Mouse (Mus musculus): ENCODE results near the gene Hyou1. TPM values are rescaled to one million over a fixed set of nuclear protein-coding genes. Genes with fewer than 3 reads are reported as not detected.
A peak's percentile ranks its signal among the peaks of the same experiment; 100 is the strongest.
"Not testable (repeated sequence)": the region's sequence is repeated elsewhere in the genome, so short reads cannot be mapped to it uniquely, and the experiment has no call there.

The Hyou1 gene
- total RNA-seq, 1 experiment = 246 TPM

DNA sequence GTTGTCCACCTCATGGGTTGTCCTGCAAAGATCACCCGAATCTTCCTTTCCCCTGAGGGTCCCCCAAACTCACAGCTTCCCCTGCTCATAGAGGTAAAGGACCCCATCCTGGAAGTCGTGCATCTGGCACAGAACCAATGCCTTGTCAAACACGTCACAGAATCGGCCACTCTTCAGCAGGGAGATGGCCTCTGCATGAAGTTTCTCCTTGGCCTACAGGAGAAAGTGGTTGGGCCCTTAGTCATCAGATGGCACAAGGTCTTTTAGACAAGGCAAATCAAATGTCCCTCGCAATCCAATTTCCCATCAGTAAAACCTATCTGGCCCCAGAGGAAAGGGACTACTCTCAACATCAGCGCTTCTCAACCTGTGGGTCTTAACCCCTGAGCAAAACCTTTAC lies 26.1 kb upstream of the Hyou1 start:
- H3K4me3 ChIP-seq (ENCODE audit: insufficient read depth in 1 of 2, low read depth in 1 of 2, low read length in 2 of 2, poor library complexity in 1 of 2, severe bottlenecking in 1 of 2) = no peak overlapping the region
- peaks cover 53% of the 10 kb centered on the region for H3K36me3 ChIP-seq (ENCODE audit: control insufficient read depth, insufficient read depth, low read length, poor library complexity, severe bottlenecking)
- no peak overlapping the region for H3K9ac ChIP-seq (ENCODE audit: insufficient read depth, low read depth, low read length, poor library complexity, severe bottlenecking)
- no peak overlapping the region for H3K27ac ChIP-seq (ENCODE audit: insufficient read depth, low read depth, low read length, poor library complexity, severe bottlenecking)
- in situ Hi-C loops (cut with MboI; ENCODE audit: low sequenced_read_pairs in 2 of 2, unreplicated experiment in 2 of 2) = no loop called here
- no peaks in the 10 kb centered on the region for H3K9me3 ChIP-seq (ENCODE audit: control insufficient read depth, insufficient read depth, low read depth, low read length)
- H3K4me1 ChIP-seq (ENCODE audit: control insufficient read depth in 2 of 2, insufficient read depth in 2 of 2, low read length in 2 of 2, poor library complexity in 1 of 2) = peaks cover 0 to 2% of the 10 kb centered on the region in 2 experiments; a peak in 1 of 4 replicates
- TF ChIP-seq ZNF384 (IDR thresholded peaks at IDR 0.05; ENCODE audit: low read depth, low read length) (no peak), HCFC1 (IDR thresholded peaks at IDR 0.05; ENCODE audit: borderline replicate concordance, insufficient read depth, low read length) (no peak), ZC3H11A (IDR thresholded peaks at IDR 0.05; ENCODE audit: borderline replicate concordance, low read depth, low read length) (no peak), MAFK (IDR thresholded peaks at IDR 0.05; ENCODE audit: insufficient read depth, low read depth, low read length) (no peak), CHD2 (IDR thresholded peaks at IDR 0.05; ENCODE audit: low read depth, low read length) (no peak)
- no peak for DNase-seq (ENCODE audit: low read depth, low spot score)

DNA sequence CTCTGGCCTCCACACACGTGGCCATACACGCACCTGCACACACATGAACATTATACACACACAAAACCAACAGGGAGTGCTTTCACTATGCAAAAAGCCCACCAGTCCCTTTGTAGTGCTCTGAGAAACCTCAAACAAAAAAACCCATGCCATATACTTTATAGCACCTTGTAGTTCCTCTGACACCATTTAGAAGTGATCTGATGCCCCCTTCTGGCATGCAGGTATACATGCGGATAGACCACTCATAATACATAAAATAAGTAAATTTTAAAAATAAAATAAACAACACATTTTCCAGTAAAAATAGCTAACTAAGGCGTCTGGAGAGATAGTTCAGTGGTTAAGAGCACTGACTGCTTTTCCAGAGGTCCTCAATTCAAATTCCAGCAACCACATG lies 22.1 kb upstream of the Hyou1 start:
- H3K9ac ChIP-seq (ENCODE audit: insufficient read depth, low read depth, low read length, poor library complexity, severe bottlenecking) = no peak overlapping the region
- in situ Hi-C loops (cut with MboI; ENCODE audit: low sequenced_read_pairs in 2 of 2, unreplicated experiment in 2 of 2) = no loop called here

DNA sequence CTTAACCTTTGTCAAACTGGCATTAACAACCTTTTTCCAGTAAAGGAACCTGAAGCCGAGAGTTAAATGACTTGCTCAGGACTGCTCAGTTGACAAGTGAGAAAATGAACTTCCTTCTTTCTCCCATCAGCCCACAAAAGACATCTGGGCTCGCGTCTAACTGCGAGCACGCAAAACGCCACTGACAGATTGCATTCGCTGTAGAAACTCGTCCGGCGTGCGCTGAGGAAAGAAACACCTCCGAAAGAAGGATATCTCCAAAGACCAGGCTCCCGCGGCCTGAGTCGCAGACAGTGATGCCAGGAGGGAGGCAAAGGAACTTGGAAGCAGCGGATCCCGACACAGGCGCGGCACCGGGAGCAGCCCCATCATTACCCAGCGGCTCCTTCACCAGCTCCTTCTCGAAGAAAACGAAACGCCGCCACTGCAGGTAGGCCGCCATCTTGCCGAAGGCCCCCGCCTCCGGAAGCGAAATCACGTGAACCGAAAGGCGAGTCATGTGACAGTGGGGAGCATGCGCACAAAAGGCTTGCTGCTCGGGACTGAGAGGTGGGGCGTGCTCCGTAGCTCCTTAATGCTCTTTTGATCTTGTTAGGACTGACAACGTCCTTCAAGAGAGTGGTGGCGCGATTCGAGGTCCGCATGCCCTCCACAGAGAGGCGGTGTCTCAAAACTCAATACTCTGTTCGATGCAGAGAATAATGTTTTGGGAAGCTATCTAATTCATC lies 17.9 kb upstream of the Hyou1 start, which contains the start of gene Vps11:
Gene Vps11, minus strand, starts transcription at position 481 of the 728 bp plus-strand sequence.
- no peak for TF ChIP-seq CHD2 (IDR thresholded peaks at IDR 0.05; ENCODE audit: low read depth, low read length)
- peak; percentile 84 for TF ChIP-seq HCFC1 (IDR thresholded peaks at IDR 0.05; ENCODE audit: borderline replicate concordance, insufficient read depth, low read length)
- Histone ChIP-seq H3K27ac (ENCODE audit: insufficient read depth, low read depth, low read length, poor library complexity, severe bottlenecking) (peak within 1 kb of the TSS; percentile 46; the same call in 1 of the 2 replicates), H3K36me3 (ENCODE audit: control insufficient read depth, insufficient read depth, low read length, poor library complexity, severe bottlenecking) (peaks cover 17% of the 10 kb centered on the region), H3K9me3 (ENCODE audit: control insufficient read depth, insufficient read depth, low read depth, low read length) (no peaks in the 10 kb centered on the region), H3K4me3 (ENCODE audit: insufficient read depth in 1 of 2, low read depth in 1 of 2, low read length in 2 of 2, poor library complexity in 1 of 2, severe bottlenecking in 1 of 2) (peak within 1 kb of the TSS; percentile 84 to 98), H3K4me1 (ENCODE audit: control insufficient read depth in 2 of 2, insufficient read depth in 2 of 2, low read length in 2 of 2, poor library complexity in 1 of 2) (no peaks in the 10 kb centered on the region; a peak in 1 of 4 replicates), H3K9ac (ENCODE audit: insufficient read depth, low read depth, low read length, poor library complexity, severe bottlenecking) (peak within 1 kb of the TSS; percentile 95)
- peak; percentile 96 for DNase-seq (ENCODE audit: low read depth, low spot score)
- in situ Hi-C loops (cut with MboI; ENCODE audit: low sequenced_read_pairs in 2 of 2, unreplicated experiment in 2 of 2) = no loop called here

More for the DNA sequence above, 22.1 kb upstream of the Hyou1 start:
- Histone ChIP-seq H3K27ac (ENCODE audit: insufficient read depth, low read depth, low read length, poor library complexity, severe bottlenecking) (no peak overlapping the region), H3K4me1 (ENCODE audit: control insufficient read depth in 2 of 2, insufficient read depth in 2 of 2, low read length in 2 of 2, poor library complexity in 1 of 2) (peaks cover 0 to 2% of the 10 kb centered on the region in 2 experiments; a peak in 2 of 4 replicates), H3K9me3 (ENCODE audit: control insufficient read depth, insufficient read depth, low read depth, low read length) (no peaks in the 10 kb centered on the region), H3K4me3 (ENCODE audit: insufficient read depth in 1 of 2, low read depth in 1 of 2, low read length in 2 of 2, poor library complexity in 1 of 2, severe bottlenecking in 1 of 2) (no peak overlapping the region), H3K36me3 (ENCODE audit: control insufficient read depth, insufficient read depth, low read length, poor library complexity, severe bottlenecking) (peaks cover 49% of the 10 kb centered on the region)
- no peak for TF ChIP-seq ZNF384 (IDR thresholded peaks at IDR 0.05; ENCODE audit: low read depth, low read length)
- 0 out of 2 replicates have a peak, but pooled peaks have one; percentile 3 for TF ChIP-seq ZC3H11A (IDR thresholded peaks at IDR 0.05; ENCODE audit: borderline replicate concordance, low read depth, low read length)
- TF ChIP-seq CHD2 (IDR thresholded peaks at IDR 0.05; ENCODE audit: low read depth, low read length) = no peak
- TF ChIP-seq MAFK (IDR thresholded peaks at IDR 0.05; ENCODE audit: insufficient read depth, low read depth, low read length) = no peak
- DNase-seq (ENCODE audit: low read depth, low spot score) = no peak

DNA sequence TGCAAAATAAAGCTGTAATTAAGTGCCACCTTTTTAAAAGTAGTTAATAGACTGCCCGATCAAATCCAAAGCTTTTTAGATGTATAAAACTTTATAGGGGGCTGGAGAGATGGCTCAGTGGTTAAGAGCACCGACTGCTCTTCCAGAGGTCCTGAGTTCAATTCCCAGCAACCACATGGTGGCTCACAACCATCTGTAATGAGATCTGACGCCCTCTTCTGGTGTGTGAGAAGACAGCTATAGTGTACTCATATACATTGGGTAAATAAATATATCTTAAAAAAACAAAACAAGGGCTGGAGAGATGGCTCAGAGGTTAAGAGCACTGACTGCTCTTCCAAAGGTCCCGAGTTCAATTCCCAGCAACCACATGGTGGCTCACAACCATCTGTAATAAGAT lies 17.4 kb upstream of the Hyou1 start:
- Histone ChIP-seq H3K4me3 (ENCODE audit: insufficient read depth in 1 of 2, low read depth in 1 of 2, low read length in 2 of 2, poor library complexity in 1 of 2, severe bottlenecking in 1 of 2) (peak overlapping the region in 1 of 2 experiments; percentile 47; a peak in 2 of 4 replicates), H3K36me3 (ENCODE audit: control insufficient read depth, insufficient read depth, low read length, poor library complexity, severe bottlenecking) (peaks cover 12% of the 10 kb centered on the region)
- H3K4me1 ChIP-seq (ENCODE audit: control insufficient read depth in 2 of 2, insufficient read depth in 2 of 2, low read length in 2 of 2, poor library complexity in 1 of 2); H3K9ac ChIP-seq (ENCODE audit: insufficient read depth, low read depth, low read length, poor library complexity, severe bottlenecking); H3K9me3 ChIP-seq (ENCODE audit: control insufficient read depth, insufficient read depth, low read depth, low read length); in situ Hi-C loops (cut with MboI; ENCODE audit: low sequenced_read_pairs in 2 of 2, unreplicated experiment in 2 of 2); DNase-seq (ENCODE audit: low read depth, low spot score); H3K27ac ChIP-seq (ENCODE audit: insufficient read depth, low read depth, low read length, poor library complexity, severe bottlenecking): not testable (repeated sequence)

DNA sequence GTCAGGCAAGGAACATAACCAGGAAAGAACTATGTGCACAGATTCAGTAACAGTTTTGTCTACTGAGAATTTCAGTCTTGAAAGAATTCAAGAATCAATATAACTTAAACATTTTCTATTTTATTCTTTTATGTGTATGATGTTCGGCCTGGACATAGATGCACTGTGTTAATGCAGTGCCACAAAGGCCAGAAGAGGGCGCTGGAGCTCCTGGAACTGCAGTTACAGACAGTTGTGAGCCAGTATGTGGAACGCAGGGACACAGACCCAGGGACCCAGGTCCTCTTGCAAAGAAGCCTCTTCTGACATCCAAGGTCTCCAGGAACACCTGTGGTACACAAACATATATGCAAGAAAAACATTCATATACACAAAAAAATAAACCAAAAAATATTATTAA lies 14.8 kb upstream of the Hyou1 start:
- in situ Hi-C loops (cut with MboI; ENCODE audit: low sequenced_read_pairs in 2 of 2, unreplicated experiment in 2 of 2) = no loop called here
- Histone ChIP-seq H3K4me1 (ENCODE audit: control insufficient read depth in 2 of 2, insufficient read depth in 2 of 2, low read length in 2 of 2, poor library complexity in 1 of 2) (no peaks in the 10 kb centered on the region; a peak in 1 of 4 replicates), H3K4me3 (ENCODE audit: insufficient read depth in 1 of 2, low read depth in 1 of 2, low read length in 2 of 2, poor library complexity in 1 of 2, severe bottlenecking in 1 of 2) (no peak overlapping the region), H3K9me3 (ENCODE audit: control insufficient read depth, insufficient read depth, low read depth, low read length) (no peaks in the 10 kb centered on the region), H3K27ac (ENCODE audit: insufficient read depth, low read depth, low read length, poor library complexity, severe bottlenecking) (no peak overlapping the region), H3K36me3 (ENCODE audit: control insufficient read depth, insufficient read depth, low read length, poor library complexity, severe bottlenecking) (0 out of 2 replicates have a peak, but pooled peaks cover 1% of the 10 kb centered on the region), H3K9ac (ENCODE audit: insufficient read depth, low read depth, low read length, poor library complexity, severe bottlenecking) (no peak overlapping the region)
- peak; percentile 66 for DNase-seq (ENCODE audit: low read depth, low spot score)
- TF ChIP-seq MAFK (IDR thresholded peaks at IDR 0.05; ENCODE audit: insufficient read depth, low read depth, low read length) (no peak), ZC3H11A (IDR thresholded peaks at IDR 0.05; ENCODE audit: borderline replicate concordance, low read depth, low read length) (peak; percentile 29; the same call in 1 of the 2 replicates), ZNF384 (IDR thresholded peaks at IDR 0.05; ENCODE audit: low read depth, low read length) (no peak), HCFC1 (IDR thresholded peaks at IDR 0.05; ENCODE audit: borderline replicate concordance, insufficient read depth, low read length) (no peak)
